Mouse (Mus musculus) fibroblast of lung, adult 2 months (primary cell): ENCODE data around the gene Myzap.

ENCODE experiments used
- DNase-seq: peaks from one replicate; pipeline ENCODE4 v3.0.0-alpha.2; 2011; ENCODE audit warnings: low read depth

Gene Myzap

DNA sequence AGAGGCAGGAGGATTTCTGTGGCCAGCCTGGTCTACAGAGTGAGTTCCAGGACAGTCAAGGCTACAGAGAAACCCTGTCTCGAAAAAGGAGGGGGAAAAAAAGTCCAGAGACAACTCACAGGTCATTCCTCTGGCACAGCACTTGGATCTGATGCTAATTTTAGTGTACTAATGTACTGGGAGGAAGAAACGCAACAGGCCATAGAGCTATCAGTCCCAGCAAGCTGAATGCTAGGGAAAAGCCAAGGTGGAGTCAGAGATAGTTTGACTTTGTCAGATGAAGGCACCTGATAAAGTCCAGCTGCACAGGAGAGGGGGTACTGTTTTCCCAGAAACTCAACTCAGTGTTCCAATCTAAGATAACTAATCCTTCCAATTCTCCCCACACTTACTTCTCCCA, 111.9 kb downstream of the Myzap start:
- no peak for DNase-seq

DNA sequence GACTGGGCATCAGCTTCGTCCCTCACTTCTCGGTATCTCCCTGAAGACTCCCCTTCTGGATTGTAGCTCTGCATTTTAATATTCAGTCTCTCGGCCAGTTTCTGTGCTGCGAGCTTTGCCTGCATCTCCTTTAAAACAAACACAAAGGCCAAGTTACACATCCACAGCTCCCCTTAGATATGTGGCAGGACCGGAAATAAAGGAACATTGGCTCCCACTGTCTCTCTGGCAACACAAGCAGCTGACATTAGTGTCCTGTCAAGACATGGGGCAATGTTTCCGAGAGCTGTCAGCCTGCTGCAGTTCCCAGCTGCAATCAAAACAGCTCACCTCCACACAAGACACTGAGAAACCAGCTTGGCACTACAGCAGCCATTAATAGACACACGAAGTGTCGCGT, 112.7 kb downstream of the Myzap start:
- DNase-seq: no peak

DNA sequence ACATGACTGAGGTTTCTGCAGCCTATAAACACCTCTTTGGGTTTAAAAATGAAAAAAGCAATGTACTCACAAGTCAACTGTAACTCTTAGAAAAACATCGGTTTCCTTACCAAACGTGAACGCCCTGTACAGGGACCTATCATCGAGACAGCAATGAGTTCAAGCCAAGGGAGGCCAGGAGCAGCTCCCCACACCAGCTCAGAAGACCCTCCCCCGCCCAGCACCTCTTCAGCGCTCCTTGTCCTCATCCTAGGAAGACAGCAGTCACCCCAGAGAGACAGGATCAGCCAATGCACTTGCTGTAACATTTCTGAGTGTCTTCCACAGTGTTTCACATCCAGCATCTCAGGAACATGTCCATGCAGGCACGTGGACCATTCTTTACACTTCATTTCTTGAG, 113.6 kb downstream of the Myzap start:
- no peak for DNase-seq

GRCm38 (mm10) chr9:71476601-71477000, 115.6 kb downstream of the Myzap start:
- no peak for DNase-seq

DNA sequence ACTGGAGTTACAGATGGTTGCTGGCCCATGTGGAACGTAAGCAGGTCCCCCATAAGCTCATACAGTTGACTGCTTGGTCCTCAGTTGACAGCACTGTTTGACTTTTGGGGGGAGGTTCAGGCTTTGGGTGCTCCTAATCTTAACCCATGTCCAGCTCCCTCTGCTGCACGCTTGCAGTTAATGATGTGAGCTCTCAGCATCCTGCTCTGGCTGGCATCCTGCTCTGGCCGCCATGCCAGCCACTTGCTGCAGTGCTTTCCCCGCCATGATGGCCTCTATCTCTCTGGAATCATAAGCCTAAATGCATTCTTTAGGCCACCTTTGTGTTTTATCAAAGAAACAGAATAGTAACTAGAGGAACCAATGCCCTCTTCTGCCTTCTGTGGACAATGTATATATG, 116.6 kb downstream of the Myzap start:
- no peak for DNase-seq

- no peak for DNase-seq
Measured at GRCm38 (mm10) chr9:71467434-71467833, 124.7 kb downstream of the Myzap start.

- DNase-seq: no peak
Measured at GRCm38 (mm10) chr9:71466111-71466510, 126.0 kb downstream of the Myzap start.

DNA sequence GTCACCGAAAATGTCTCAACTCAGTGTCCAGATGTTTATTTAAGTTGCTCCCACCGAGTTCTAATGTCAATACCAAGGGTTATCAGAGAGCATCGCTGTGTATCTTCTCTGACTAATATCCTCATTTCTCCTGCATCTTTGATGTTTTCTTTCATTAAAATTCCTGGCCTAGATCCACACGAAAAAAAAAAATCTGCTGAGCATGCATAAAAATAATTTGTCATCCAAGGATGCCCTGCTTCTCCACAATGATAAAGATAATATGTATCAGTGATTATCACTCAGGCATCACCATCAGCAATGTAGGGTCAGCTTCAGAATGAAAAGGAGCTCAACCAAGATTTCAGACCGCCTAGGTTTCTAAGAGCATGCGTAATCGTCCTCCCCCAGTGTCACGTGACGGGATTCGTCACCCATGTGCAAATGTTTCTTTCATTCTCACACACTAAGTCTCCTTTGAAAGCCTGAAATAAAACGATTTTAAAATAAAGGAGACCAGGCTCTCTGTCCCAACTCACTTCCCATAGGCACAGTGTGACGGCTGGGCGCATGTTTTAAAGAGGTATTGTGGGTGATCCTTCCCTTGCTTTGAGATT, 129.0 kb downstream of the Myzap start:
- no peak for DNase-seq

DNA sequence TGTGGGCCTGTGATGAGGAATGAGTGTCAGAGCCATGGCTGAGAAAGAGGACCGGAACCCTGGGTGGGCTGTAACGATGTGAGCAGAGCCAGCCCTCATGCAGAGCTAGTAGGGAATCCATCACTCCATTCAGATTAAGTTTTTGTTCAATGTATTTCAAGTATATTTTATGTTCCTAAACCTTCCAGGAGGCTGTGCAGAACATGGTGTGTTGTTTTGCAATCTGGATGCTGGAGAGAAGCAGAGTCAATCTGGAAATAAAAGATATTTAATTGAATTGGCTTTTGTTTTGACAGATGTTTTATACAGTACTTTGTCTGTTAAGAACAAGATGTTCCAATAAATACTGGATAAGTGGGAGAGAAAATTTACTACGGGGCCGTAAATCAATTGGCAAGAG, 135.4 kb downstream of the Myzap start:
- no peak for DNase-seq
